Mouse (Mus musculus): ENCODE results near the gene Arhgef10l. TPM values are rescaled to one million over a fixed set of nuclear protein-coding genes. Genes with fewer than 3 reads are reported as not detected.

The Arhgef10l gene
- polyA plus RNA-seq, 1 experiment from 2014 or later = 18.4 TPM

DNA sequence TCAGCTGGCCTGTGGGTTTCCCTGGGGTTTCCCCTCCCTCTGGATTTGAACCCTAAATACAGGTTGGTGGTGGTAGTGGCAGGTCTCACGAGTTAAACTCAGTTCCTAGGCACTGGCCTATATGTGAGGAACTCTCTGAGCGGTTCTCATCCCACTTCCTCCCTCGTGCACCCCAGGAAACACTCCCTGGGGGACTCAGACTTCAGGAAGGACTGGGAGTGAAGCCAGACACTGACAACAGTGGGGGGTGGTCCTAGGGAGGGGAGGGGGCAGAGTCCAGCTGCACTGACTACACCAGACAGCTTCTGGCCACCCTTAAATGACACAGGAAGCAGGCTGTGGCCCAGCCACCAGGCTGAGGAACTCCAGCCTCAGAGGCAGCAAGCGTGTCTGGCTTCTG is 43.0 kb downstream of the Arhgef10l start:
- no peaks in the 10 kb centered on the region for H3K36me3 ChIP-seq (ENCODE audit: control insufficient read depth, insufficient read depth, low read length)
- no peaks in the 10 kb centered on the region for H3K27me3 ChIP-seq (ENCODE audit: control insufficient read depth, insufficient read depth, low read length)
- WGBS = 39% methylated on average over 4 of the region's 4 CpGs
- H3K4me1 ChIP-seq (ENCODE audit: control insufficient read depth, insufficient read depth, low read length) = peaks cover 33% of the 10 kb centered on the region
- 0 out of 2 replicates have a peak, but pooled peaks have one; percentile 3 for ATAC-seq (ENCODE audit: insufficient read depth, low FRiP score)
- H3K4me3 ChIP-seq (replicated peaks; ENCODE audit: low read length) = no peak overlapping the region
- peak overlapping the region; percentile 10; the same call in 1 of the 2 replicates for H3K9ac ChIP-seq (ENCODE audit: low read length)
- no peak overlapping the region for H3K4me2 ChIP-seq (ENCODE audit: low read depth, low read length)
- H3K9me3 ChIP-seq (replicated peaks; ENCODE audit: control insufficient read depth, low read length) = no peaks in the 10 kb centered on the region
- peak overlapping the region; percentile 92 for H3K27ac ChIP-seq (ENCODE audit: low read length)

DNA sequence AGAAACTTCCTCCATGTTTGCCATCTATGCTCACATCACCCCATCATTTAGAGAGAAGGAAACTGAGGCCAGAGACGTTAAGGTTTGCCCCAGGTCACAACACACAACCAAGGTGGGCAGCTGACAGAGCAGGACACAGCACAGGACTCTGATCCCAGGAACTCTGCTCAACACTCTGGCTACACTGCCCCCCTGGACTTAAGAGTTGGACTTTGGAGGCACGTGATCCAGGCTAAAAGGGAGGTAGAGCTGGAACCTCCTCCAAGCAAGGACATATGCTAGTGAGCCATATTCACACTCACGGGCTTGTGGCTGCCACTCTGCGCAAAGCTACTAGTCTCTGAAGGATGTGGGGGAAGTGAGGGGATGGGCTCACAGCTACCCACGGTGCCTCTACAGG is 45.3 kb downstream of the Arhgef10l start:
- H3K4me1 ChIP-seq (ENCODE audit: control insufficient read depth, insufficient read depth, low read length) = peaks cover 48% of the 10 kb centered on the region
- H3K36me3 ChIP-seq (ENCODE audit: control insufficient read depth, insufficient read depth, low read length) = no peaks in the 10 kb centered on the region
- no peaks in the 10 kb centered on the region for H3K9me3 ChIP-seq (replicated peaks; ENCODE audit: control insufficient read depth, low read length)
- H3K4me3 ChIP-seq (replicated peaks; ENCODE audit: low read length) = no peak overlapping the region
- H3K9ac ChIP-seq (ENCODE audit: low read length) = no peak overlapping the region
- H3K27me3 ChIP-seq (ENCODE audit: control insufficient read depth, insufficient read depth, low read length) = no peaks in the 10 kb centered on the region
- no peak overlapping the region for H3K4me2 ChIP-seq (ENCODE audit: low read depth, low read length)
- no peak for ATAC-seq (ENCODE audit: insufficient read depth, low FRiP score)
- WGBS = 60% methylated on average over 5 of the region's 5 CpGs
- H3K27ac ChIP-seq (ENCODE audit: low read length) = no peak overlapping the region

DNA sequence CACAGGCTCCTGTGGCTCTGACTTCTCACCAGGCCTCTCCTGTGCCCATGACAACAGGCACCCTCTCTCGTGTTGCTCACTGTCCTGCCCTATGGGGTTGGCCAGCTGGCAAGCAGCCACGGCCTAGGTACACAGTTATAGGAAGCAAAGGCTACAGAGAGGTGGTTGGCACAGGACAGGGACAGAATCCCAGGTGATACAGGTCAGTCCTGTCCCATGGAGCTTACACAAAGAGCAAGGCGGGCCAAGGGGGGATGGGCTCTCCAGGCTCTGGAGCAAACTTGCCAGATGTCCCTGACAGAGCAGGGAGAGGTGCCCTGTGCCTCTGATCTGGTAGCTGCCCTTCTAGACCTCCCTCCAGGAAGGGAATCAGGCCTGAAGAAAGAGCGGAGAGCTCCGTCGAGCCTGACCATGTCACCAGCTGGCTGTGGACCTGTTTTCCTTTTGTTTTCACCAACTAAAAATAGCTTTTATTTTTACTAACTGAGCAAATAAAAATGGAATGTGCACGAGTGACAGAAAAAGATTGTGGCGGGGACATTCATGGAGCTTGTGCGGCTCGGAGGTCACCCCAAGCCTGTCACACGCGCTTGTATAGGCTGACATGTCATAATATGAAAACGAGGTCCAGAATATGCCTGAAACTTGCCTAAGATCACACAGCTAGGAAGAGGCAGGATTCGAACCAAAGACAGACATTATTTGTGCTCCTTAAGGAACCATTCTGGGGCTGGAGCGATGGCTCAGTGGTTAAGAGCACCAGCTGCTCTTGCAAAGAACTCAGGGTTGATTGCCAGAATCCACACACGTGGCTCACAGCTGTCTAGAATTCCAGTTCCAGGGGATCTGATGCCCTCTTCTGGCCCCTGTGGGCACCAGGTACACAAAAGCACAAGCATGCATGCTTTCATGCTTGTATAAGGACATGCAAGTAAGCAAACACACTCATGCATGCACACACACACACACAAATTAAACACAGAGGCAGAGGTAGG is 48.1 kb downstream of the Arhgef10l start:
- 53% methylated on average over 16 of the region's 16 CpGs for WGBS
- peak overlapping the region; percentile 40; the same call in 1 of the 2 replicates for H3K9ac ChIP-seq (ENCODE audit: low read length)
- no peak overlapping the region for H3K4me2 ChIP-seq (ENCODE audit: low read depth, low read length)
- H3K27ac ChIP-seq (ENCODE audit: low read length) = peak overlapping the region; percentile 63
- no peaks in the 10 kb centered on the region for H3K9me3 ChIP-seq (replicated peaks; ENCODE audit: control insufficient read depth, low read length)
- H3K4me3 ChIP-seq (replicated peaks; ENCODE audit: low read length) = no peak overlapping the region
- no peaks in the 10 kb centered on the region for H3K27me3 ChIP-seq (ENCODE audit: control insufficient read depth, insufficient read depth, low read length)
- peaks cover 25% of the 10 kb centered on the region for H3K4me1 ChIP-seq (ENCODE audit: control insufficient read depth, insufficient read depth, low read length)
- peak; percentile 74; the same call in 1 of the 2 replicates for ATAC-seq (ENCODE audit: insufficient read depth, low FRiP score)
- no peaks in the 10 kb centered on the region for H3K36me3 ChIP-seq (ENCODE audit: control insufficient read depth, insufficient read depth, low read length)

DNA sequence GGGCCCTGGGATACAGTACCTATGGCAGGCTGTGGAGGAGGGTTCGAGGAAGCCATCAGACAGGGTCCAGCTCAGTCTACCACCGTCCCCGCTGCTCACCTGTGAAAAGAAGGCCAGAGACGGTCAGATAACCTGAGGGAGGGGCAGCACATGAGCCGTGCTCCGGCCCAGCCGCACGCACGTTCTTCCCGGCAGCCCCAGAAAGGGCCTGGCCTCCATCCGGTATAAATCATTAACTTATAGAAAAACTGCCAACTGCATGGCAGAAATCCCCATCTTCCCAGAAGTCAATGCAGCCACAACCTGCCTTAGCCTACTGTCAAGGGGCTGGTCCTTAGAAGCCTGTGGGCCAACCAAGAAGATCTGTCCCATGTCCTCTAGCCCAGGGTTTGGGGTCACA is 48.9 kb downstream of the Arhgef10l start:
- Histone ChIP-seq H3K4me1 (ENCODE audit: control insufficient read depth, insufficient read depth, low read length) (peaks cover 21% of the 10 kb centered on the region), H3K4me3 (replicated peaks; ENCODE audit: low read length) (no peak overlapping the region), H3K27ac (ENCODE audit: low read length) (peak overlapping the region; percentile 63), H3K9me3 (replicated peaks; ENCODE audit: control insufficient read depth, low read length) (no peaks in the 10 kb centered on the region), H3K9ac (ENCODE audit: low read length) (peak overlapping the region; percentile 40), H3K27me3 (ENCODE audit: control insufficient read depth, insufficient read depth, low read length) (no peaks in the 10 kb centered on the region), H3K4me2 (ENCODE audit: low read depth, low read length) (no peak overlapping the region), H3K36me3 (ENCODE audit: control insufficient read depth, insufficient read depth, low read length) (no peaks in the 10 kb centered on the region)
- peak; percentile 46 for ATAC-seq (ENCODE audit: insufficient read depth, low FRiP score)
- 57% methylated on average over 11 of the region's 11 CpGs for WGBS

DNA sequence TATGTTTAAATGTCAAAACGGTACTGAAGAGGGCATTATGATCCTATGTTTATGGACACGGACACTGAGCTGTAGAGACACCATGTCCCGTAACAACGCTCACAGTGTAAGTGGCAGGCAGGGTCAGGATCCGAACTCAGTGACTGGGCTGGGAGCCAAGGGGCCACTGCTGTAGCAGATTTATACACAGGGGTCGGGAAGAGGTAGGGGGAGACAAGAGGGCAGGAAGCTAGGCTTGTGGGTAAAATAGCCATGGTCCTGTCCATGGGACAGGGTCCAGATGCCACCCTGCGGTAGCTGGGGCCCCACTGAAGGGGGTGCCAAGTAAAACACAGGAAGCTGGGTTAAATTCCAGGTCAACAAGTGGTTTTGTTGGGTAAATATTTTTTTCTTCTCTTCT is 49.6 kb downstream of the Arhgef10l start:
- 0 out of 2 replicates have a peak overlapping the region, but pooled peaks have one; percentile 12 for H3K27ac ChIP-seq (ENCODE audit: low read length)
- no peaks in the 10 kb centered on the region for H3K27me3 ChIP-seq (ENCODE audit: control insufficient read depth, insufficient read depth, low read length)
- H3K36me3 ChIP-seq (ENCODE audit: control insufficient read depth, insufficient read depth, low read length) = no peaks in the 10 kb centered on the region
- no peaks in the 10 kb centered on the region for H3K9me3 ChIP-seq (replicated peaks; ENCODE audit: control insufficient read depth, low read length)
- H3K4me1 ChIP-seq (ENCODE audit: control insufficient read depth, insufficient read depth, low read length) = peaks cover 27% of the 10 kb centered on the region
- H3K4me3 ChIP-seq (replicated peaks; ENCODE audit: low read length) = no peak overlapping the region
- 50% methylated on average over 7 of the region's 7 CpGs for WGBS
- H3K9ac ChIP-seq (ENCODE audit: low read length) = no peak overlapping the region
- no peak overlapping the region for H3K4me2 ChIP-seq (ENCODE audit: low read depth, low read length)
- ATAC-seq (ENCODE audit: insufficient read depth, low FRiP score) = no peak

DNA sequence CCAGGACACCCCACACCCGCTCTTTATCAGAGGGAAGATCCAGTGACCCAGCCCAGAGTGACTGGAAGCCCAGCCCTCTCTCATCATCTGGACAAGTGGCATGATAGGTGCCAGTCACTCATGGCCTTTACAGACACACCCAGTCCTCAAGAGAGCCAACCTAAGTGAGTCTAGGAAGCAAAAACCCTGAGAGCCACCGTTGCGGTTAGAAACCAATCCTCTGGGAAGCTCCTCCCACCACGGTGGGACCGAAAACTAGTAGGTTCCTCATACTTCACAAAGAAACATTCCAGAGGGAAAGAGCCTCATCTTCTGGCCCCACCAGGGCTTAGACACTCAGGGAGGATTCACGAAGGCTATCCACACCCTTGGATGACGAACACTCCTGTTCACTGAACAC is 50.0 kb downstream of the Arhgef10l start:
- Histone ChIP-seq H3K4me2 (ENCODE audit: low read depth, low read length) (no peak overlapping the region), H3K9ac (ENCODE audit: low read length) (no peak overlapping the region), H3K4me1 (ENCODE audit: control insufficient read depth, insufficient read depth, low read length) (peaks cover 30% of the 10 kb centered on the region), H3K27ac (ENCODE audit: low read length) (0 out of 2 replicates have a peak overlapping the region, but pooled peaks have one; percentile 12), H3K36me3 (ENCODE audit: control insufficient read depth, insufficient read depth, low read length) (no peaks in the 10 kb centered on the region), H3K9me3 (replicated peaks; ENCODE audit: control insufficient read depth, low read length) (no peaks in the 10 kb centered on the region), H3K4me3 (replicated peaks; ENCODE audit: low read length) (no peak overlapping the region), H3K27me3 (ENCODE audit: control insufficient read depth, insufficient read depth, low read length) (no peaks in the 10 kb centered on the region)
- no peak for ATAC-seq (ENCODE audit: insufficient read depth, low FRiP score)
- WGBS = 63% methylated on average over 7 of the region's 7 CpGs

DNA sequence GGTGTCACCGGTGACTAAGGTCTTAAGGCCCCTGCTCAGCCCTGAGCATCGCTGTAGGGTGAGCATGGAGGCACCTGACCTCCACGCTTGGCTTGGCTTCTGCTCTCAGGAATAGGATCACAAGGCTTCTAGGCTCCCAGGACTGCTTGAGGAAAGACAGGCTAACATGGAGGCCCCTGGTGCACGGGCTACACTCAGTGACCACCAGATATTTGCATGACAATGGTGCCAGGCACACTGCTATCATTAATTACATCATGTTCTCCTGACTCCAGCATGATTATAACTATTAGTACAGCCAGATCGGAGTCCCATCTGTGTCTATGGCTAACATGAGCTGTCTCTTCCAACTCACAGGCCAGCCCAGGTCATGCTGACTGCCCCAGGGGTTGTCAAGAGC is 51.3 kb downstream of the Arhgef10l start:
- ATAC-seq (ENCODE audit: insufficient read depth, low FRiP score) = no peak
- Histone ChIP-seq H3K9ac (ENCODE audit: low read length) (no peak overlapping the region), H3K4me1 (ENCODE audit: control insufficient read depth, insufficient read depth, low read length) (peaks cover 34% of the 10 kb centered on the region), H3K36me3 (ENCODE audit: control insufficient read depth, insufficient read depth, low read length) (no peaks in the 10 kb centered on the region), H3K4me3 (replicated peaks; ENCODE audit: low read length) (no peak overlapping the region), H3K4me2 (ENCODE audit: low read depth, low read length) (no peak overlapping the region), H3K9me3 (replicated peaks; ENCODE audit: control insufficient read depth, low read length) (no peaks in the 10 kb centered on the region), H3K27ac (ENCODE audit: low read length) (no peak overlapping the region), H3K27me3 (ENCODE audit: control insufficient read depth, insufficient read depth, low read length) (no peaks in the 10 kb centered on the region)
- 92% methylated on average over 5 of the region's 5 CpGs for WGBS

DNA sequence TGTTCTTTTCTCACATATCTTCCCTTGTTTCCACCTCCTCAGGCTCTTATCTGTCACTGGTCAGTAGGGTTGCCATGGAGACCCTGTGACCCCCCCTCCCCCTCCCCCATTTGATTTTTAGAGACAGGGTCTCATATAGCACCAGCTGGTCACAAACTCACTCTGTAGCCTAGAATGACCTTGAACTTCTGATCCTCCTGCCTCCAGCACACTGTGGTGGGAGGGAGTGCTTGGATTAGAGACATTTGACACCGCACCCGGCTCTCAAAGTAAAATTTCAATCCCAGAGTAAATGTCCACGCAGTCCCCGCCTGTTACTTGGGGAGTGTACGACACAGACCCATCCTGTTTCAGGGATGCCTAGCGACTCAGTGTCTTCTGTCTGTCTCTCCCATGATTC is 51.7 kb downstream of the Arhgef10l start:
- no peaks in the 10 kb centered on the region for H3K36me3 ChIP-seq (ENCODE audit: control insufficient read depth, insufficient read depth, low read length)
- no peak overlapping the region for H3K9ac ChIP-seq (ENCODE audit: low read length)
- H3K4me1 ChIP-seq (ENCODE audit: control insufficient read depth, insufficient read depth, low read length) = peaks cover 34% of the 10 kb centered on the region
- ATAC-seq (ENCODE audit: insufficient read depth, low FRiP score) = no peak
- H3K27ac ChIP-seq (ENCODE audit: low read length) = no peak overlapping the region
- H3K9me3 ChIP-seq (replicated peaks; ENCODE audit: control insufficient read depth, low read length) = no peaks in the 10 kb centered on the region
- WGBS = 83% methylated on average over 6 of the region's 6 CpGs
- no peaks in the 10 kb centered on the region for H3K27me3 ChIP-seq (ENCODE audit: control insufficient read depth, insufficient read depth, low read length)
- H3K4me3 ChIP-seq (replicated peaks; ENCODE audit: low read length) = no peak overlapping the region
- no peak overlapping the region for H3K4me2 ChIP-seq (ENCODE audit: low read depth, low read length)

DNA sequence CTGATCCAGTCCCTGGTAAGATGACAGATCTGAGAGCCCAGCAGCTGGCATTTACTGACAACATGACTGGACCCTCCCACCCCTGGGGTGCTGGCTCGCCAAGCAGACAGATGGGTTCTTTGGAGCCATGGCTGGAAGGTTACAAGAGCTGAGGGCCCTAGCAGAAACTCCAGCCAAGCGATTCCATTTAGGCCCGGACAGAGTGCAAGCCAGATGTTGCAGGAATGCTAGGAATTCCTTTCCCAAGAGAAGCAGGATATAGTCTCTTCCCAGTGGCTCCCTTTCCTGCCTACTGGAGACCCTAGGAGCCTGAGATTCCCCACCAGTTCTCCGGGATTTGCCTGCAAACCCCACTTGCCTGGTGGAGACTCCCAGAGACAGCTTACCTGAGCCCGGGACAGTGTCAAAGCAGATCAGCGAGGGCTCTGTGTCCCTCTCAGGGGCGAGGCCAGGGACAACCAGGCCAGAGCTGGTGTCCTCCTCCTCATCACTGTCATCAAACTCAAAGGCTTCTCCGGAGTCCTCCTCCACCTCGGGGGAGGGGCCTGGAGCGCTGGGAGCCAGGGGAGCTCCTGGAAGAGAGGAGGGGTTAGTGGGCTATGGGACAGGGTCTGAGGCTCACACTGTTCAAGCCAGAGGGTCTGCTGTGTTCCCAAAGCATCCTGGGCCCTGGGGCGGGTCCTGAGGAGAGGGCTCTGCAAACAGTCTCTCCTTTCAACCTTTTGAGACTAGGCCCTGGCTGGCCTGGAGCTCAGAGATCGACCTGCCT is 54.8 kb downstream of the Arhgef10l start:
- Histone ChIP-seq H3K4me2 (ENCODE audit: low read depth, low read length) (no peak overlapping the region), H3K4me1 (ENCODE audit: control insufficient read depth, insufficient read depth, low read length) (peaks cover 18% of the 10 kb centered on the region), H3K9me3 (replicated peaks; ENCODE audit: control insufficient read depth, low read length) (no peaks in the 10 kb centered on the region), H3K27ac (ENCODE audit: low read length) (peak overlapping the region; percentile 76), H3K4me3 (replicated peaks; ENCODE audit: low read length) (no peak overlapping the region), H3K9ac (ENCODE audit: low read length) (peak overlapping the region; percentile 17; the same call in 1 of the 2 replicates), H3K36me3 (ENCODE audit: control insufficient read depth, insufficient read depth, low read length) (no peaks in the 10 kb centered on the region), H3K27me3 (ENCODE audit: control insufficient read depth, insufficient read depth, low read length) (no peaks in the 10 kb centered on the region)
- WGBS = 23% methylated on average over 12 of the region's 12 CpGs
- ATAC-seq (ENCODE audit: insufficient read depth, low FRiP score) = peak; percentile 37; the same call in 1 of the 2 replicates

All from stomach, embryonic 16.5 days (tissue).